Mouse (Mus musculus) spleen, postnatal 36 days (tissue): Measurements from ENCODE around the gene Anxa11.
"Not testable (repeated sequence)": the region's sequence is repeated elsewhere in the genome, so short reads cannot be mapped to it uniquely, and the experiment has no call there.

Experiments
- DNase-seq, 2 experiments: peaks; one replicate each; pipeline ENCODE4 v3.0.0; 2022; ENCODE audit warnings: low spot score in 2 of 2, mixed read lengths in 1 of 2

Anxa11 gene

DNA sequence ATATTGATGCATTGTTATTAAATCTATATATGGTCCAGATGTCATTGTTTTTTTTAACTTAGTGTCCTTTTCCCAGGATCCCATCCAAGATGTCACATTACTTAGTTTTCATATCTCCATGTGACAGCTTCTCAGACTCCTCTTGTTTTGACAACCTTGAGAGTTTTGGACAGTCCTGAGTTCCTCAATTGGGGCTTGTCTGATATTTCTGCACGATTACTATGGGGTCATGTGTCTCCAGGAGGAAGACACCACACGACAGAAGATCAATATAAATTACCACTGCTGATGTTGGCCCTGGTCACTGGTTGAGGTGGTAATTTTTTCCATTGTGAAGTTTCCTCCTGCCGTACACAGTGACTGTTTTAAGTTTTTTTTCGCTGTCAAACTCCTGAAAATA, 377 bp upstream of the Anxa11 start:
- DNase-seq, result no peak

- DNase-seq, result no peak
These were observed 690 bp downstream of the Anxa11 start for GRCm38 (mm10) chr14:25842688-25843003.

GRCm38 (mm10) chr14:25844372-25844771, 2.4 kb downstream of the Anxa11 start:
- no peak for DNase-seq

- DNase-seq, result no peak
These were observed 4.0 kb downstream of the Anxa11 start for GRCm38 (mm10) chr14:25845832-25846383.

GRCm38 (mm10) chr14:25846516-25846915, 4.6 kb downstream of the Anxa11 start:
- DNase-seq, result no peak

DNA sequence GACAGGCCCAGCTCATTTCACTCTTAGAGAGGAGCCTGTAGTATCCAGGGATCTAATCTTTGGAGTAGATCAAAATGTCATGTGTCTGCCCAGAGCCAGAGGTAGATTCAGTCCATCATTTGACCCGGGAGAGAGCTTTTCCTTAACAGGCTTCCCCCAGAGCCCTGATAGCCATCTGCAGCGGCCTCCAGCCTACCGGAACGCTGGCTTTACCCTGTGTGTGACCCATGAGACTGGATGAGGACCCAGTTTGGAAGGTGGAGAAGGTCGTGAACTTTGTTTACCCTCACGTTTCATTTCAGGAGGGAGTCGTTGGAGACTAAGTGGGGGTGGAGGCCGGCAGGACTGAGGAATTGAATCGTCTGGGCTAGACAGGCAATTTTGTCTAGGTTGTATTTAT, 5.7 kb downstream of the Anxa11 start:
- no peak for DNase-seq

DNA sequence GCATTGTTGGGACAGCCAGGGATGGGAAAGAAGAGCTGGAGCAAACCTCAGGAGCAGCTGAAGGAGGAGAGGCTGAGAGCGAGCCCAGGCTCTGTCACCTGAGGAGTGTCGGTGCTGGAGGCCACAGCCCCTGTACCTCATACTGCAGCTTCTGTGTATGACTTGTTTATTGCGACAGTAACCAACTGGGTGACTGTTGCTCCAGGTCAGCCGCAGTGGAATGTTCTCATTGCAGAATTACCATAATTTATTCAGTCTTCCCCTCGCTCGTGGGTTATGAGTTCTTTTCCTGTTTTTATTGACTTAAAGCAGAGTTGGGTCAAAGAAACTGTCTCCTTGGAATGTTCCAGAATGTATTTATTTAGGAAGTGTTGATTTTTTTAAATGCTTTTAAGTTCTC, 6.3 kb downstream of the Anxa11 start:
- DNase-seq, result no peak

DNA sequence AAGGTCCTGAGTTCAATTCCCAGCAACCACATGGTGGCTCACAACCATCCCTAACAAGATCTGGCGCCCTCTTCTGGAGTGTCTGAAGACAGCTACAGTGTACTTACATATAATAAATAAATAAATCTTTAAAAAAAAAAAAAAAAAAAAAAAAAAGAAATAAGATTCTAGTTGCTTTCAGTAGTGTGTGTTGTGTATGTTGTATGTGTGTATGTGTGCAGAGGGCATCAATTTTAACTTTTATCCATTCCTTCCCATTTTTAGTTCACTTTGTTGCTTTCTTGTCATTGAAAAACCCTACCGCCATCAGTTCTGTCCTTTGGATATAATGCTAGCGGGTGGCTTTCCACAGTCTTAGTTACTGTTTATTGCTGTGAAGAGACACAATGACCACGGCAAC, 6.8 kb downstream of the Anxa11 start:
- not testable (repeated sequence) for DNase-seq

DNA sequence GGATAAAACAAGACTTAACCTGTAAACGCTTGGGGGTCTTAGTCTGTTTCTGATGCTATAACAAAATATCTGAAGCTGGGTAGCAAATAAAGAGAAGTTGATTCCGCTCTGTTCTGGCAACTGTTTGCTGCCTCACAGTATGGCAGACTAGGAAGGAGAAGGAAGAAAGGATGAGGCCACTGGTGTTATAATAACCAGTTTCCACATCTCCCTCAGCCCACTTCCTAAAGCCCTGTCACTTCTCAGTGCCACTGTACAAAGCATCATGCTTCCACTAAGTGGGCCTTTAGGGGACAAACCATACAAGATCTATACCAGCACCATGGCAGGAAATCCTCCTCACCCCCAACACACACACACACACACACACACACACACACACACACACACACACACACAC, 8.5 kb downstream of the Anxa11 start:
- DNase-seq, result no peak

DNA sequence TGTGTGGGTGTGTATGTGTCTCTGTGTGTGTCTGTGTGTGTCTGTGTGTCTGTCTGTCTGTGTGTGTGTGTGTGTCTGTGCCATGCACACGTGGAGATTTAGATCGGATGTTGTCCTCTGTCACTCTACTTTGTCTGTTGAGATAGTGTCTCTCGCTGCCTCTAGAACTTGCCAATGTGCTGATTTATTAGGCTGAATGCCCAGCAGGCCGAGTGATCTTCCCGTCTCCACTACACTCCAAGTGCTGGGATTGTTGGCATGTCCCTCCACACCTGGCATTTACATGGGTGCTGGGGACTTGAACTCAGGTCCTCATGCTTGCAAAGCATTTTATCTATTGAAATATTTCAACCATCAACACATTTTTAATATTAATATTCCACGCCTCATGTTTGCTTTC, 9.2 kb downstream of the Anxa11 start:
- no peak for DNase-seq

DNA sequence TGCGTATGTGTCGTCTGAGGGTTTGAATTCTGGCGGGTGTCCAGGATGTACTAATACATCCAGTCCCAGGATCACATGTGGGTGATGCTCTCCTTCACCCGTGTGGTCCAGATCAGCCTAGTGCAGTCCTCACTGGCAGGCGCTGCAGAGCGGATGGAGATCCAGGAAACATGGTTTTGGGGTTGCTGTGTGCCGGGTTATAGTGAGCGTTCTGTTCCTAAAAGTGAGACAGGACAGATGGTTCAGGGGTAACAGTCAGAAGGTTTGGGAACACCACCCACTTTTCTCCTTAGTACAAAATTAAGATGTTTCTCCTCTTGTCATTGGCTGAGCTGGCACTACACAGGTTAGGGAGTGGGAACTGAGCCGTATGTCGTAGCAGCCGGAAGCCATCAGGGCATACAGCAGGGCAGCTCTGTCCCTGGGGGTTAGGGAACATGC, 10.2 kb downstream of the Anxa11 start:
- DNase-seq, result no peak

DNA sequence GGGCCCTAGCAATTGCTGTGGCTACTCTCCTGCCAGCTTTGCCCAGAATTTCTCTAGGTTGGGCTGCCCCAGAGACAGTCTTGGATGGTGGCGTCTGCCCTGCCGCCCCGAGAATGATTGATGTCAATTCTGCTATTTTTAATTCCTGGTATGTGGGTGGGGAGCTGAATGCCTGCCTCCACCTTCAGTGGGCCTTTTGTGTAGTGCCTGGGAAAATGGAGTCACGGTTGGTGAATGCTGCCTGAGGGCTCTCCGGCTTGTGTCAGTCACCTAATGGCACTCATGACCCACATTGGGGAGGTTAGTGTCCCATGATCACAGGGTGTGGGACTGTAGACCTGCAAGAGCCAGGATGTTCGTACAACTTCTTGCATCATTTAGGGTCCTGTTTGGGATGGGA, 11.3 kb downstream of the Anxa11 start:
- DNase-seq, result no peak

DNA sequence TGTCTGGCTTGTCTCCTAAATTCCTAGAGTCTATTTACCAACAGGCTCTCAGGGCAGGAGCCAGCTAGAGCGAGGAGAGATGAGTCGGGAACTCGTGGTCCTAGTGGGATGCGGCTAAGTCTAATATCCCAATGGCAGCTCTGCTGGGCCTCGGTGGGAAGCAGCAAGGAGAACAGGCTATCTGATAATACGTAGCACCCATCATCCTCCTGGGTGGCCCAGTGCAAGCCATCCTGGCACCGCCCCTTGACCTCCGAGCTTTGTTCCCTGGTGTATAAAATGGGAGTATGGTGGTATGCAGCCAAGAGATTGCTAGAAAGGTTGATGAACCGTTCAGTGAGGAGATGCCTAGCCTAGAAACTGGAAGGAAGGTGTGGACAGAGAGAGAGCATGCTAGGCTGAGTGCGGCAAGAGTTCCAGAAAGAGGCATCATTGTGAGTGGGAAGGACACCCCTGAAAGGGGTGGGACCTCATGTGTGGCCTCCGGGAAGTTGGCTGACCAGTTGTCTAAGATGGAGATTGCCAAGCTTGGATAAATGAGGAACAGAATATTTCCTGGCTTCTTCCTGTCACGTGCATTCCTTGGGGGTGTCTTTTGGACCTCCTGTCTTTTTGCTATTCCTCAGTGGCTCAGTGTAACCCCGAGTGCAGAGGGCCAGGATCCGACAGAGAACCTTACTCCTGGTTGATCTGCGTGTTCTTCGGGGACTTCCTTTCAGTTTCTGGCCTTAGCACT, 11.9 kb downstream of the Anxa11 start:
- DNase-seq, result no peak

GRCm38 (mm10) chr14:25855241-25855885, 13.4 kb downstream of the Anxa11 start:
- DNase-seq, result peak; percentile 39 to 41

DNA sequence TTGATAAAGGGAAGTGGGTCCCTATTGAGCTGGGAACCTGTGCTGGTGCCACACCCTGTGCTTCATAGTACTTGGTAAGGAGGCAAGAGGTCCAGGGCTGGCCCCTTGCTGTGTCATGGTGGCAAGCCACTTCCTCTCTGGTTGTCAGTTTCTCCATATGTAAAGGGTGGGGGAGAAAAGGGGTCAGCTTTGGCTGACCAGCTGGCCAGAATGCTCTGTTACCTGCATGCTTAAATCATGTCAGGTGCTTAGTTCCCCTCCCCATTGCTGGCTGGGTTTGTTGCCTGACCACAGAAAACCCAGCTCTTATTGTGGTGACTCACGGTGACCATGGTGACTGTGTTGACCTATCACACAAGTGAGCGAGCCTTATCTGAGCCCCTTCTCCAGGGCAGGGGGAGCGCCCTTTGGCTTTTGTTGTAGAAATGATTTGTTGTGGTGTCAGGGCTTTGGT, 15.2 kb downstream of the Anxa11 start:
- DNase-seq, result peak; percentile 43 to 48

DNA sequence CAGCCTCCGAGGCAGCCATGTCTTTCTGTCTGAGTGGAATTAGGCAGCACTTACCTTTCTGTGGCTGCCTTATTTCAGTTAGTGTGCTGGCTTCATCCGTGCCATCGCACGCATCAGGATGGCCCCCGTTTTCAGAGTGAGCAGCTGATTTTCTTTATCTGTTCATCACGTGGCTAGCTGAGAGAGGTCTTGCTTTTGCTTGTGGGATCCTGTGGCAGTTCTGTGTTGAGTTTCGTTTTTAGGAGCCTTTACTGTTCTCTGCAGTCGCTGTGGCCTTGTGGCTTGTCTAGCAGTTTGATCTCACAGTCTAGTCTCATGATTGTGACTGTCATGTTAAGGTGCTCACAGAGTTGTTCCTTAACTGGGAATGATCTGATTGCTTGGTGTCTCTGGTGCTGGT, 16.0 kb downstream of the Anxa11 start:
- DNase-seq, result no peak

GRCm38 (mm10) chr14:25861771-25862530, 20.0 kb downstream of the Anxa11 start:
- no peak for DNase-seq

DNA sequence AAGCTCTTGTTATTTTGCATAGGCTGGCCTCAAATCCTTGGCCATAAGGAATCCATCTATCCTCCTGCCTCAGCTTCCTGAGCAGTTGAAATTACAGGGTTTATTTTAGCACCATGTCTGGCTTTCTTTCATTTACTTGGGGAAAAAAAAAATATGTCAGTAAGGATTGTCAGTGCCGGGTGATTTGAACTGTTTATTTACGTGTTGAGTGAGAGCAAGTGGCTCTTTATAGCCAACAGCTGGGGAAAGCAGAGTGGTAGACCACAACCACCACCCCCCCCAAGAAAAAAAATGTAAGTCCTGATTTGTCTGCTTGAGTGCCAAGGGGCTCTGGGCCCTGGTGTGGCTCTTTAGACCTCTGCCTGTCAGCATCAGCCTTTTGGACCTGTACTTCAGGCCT, 21.8 kb downstream of the Anxa11 start:
- no peak for DNase-seq

DNA sequence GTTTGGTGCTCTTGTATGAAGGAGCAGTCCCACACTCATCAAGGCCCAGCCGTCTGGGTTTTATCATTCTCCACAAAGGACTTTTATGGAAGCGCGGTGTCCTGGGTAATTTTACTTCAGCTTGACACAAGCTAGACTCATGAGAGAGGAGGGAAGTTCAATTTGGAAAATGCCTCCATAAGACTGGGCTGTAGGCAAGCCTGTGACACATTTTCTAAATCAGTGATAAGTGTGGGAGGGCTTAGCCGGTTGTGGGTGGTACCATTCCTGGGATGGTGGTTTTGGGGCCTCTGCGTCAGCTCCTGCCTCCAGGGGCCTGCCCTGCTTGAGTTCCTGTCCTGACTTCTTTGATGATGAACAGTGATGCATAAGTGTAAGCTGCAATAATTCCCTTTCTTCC, 23.3 kb downstream of the Anxa11 start:
- no peak for DNase-seq

DNA sequence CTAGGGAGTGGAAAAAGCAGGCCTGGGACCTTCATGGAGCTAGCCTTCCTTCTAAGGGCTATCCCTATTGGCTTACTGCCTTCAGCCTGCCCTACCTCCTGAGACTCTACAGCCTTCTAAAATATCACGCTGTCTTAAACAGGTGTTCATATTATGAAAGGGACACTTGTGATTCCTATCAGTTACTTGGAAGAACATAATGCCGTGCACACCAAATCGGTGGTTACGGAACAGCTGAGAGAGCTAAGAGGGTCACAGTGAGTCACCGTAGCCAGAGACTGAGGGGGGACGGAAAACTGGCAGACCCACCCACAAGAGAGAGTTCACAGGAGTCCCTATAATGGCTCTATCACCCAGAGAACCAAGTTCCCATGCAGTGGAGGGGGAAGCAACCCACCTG, 24.4 kb downstream of the Anxa11 start:
- DNase-seq, result no peak

DNA sequence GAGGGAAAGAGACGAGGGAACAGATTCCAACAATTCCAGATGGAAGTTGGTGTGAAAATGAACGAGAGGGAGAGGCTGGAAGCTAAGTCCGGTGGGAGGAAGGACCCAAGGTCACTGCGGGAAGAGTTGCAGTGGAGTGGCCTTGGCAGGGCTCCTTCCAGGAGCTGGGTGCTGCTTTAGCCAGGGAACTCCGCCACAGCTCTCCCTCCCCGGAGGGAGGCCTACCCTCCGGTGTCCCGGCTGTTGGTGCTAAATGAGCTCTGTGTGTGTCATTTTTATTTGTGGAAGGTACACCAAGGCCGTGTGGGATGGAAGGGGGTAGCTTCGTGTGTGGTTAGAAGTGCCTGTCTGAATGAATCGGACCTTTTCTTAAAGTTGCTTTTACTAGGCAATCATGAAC, 24.9 kb downstream of the Anxa11 start:
- DNase-seq, result no peak

- no peak for DNase-seq
These were observed 25.9 kb downstream of the Anxa11 start for GRCm38 (mm10) chr14:25867834-25868233.

DNA sequence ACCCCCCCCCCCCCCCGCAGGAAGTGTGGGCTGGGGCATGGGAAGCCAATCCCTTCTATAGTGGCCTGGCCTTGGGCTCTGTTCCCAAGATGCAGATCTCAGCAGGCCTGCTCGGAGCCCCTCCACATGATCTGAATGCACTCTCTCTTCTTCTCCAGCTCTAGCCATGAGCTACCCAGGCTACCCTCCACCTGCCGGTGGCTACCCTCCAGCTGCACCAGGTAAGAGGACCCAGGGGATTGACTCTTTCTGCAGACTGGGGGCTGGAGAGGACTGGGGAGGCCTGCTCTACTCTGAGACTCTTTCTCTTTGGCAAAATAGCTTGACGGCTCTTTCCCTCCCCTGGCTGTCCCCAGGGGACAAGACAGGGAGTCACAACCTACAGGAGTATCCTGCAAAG, 26.8 kb downstream of the Anxa11 start:
- no peak for DNase-seq
